Mouse (Mus musculus): Measurements from ENCODE around the gene Trip11.
A peak's percentile ranks its signal among the peaks of the same experiment; 100 is the strongest.

Trip11 gene

DNA sequence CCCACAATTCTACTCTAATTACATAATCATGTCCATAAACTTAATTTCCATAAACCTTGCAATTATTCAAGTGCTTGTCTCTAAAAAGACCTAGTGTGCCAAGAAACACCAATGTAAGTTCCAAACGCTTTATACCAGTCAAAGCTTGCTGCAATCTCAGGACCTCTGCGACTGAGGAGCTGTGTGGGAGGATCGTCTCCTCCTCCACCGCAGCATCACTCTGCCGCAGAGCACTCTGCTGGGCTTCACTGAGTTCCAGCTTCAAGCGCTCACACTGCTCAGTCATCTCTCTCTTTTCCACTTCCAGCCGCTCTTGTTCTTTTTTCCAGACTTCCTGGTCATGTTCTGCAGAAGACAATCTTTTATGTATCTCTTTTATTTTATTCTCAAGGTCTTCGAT is 19.8 kb downstream of the Trip11 start:
- DNase-seq, result no peak

DNA sequence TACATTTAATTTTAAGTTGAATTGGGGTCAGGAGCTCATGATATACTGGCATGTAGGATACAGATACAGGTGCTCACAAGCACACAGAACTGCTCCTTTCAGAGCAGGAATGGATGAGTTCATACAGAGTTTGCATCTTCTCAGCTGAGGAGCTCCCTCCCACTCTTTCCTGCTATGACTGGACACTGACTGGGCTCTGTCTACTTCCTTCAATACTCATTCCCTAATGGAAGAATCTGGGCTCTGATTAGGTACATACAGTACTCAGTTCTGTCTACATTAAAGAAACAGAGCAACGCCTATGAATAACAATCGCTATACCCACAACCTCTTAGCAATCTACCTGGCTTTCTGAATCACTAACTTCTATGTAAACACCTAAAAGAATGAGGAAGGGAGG is 20.2 kb downstream of the Trip11 start:
- no peak for DNase-seq

DNA sequence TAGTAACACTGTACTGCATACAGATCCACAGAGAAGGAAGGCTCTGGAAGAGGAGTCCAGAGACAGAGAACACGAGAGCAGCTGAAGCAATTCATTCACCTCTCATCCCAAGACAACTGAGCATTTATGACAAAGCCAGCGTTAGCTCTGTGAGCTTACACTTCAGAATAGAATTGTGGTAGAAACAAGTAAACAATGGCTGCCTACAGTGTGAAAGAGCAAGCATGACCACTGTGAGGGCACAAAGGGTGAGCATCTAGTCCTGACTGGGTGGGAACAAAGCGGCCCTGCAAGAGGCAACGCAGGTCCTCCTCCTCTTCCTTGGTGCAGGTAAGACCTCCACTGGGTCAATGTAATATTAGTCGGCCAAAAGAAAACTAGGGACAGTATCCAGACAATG is 22.0 kb downstream of the Trip11 start:
- DNase-seq, result no peak

DNA sequence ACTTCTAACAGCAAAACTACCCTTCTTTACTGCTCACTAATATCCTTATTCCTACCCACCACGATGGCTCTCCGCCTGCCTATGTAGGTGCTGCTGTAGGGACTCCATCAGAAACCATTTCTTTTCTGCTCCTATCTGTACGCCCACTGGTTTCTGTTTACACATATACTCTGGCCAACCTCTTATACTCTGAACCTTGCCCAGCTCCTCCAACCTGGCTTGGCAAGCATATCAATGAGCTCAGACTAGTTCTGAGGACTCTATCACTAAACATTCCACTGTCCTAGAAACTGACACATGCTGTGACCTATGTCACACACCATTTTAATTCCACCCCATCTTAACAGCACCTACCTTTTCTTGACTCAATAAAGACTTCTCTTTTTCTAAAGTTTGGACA is 23.7 kb downstream of the Trip11 start:
- DNase-seq, result peak in 1 of 2 experiments; percentile 7

DNA sequence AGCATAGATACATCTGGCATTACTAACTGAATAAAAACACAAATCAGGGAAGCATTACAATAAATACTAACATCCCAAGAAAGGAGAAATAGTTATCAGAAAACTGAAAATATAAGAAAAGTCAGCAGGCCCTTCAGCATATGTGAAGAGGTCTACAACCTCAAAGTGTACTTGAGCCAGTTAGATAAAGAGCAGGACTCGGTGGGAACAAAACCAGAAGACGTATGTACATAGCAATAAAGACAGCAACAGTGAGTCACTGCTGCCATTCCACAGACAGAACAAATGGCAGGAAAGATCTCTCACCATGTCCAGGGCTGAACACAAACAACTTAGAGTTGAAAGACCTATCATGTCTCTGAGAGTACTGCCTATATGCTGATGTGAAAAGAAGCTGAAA is 24.8 kb downstream of the Trip11 start:
- no peak for DNase-seq

DNA sequence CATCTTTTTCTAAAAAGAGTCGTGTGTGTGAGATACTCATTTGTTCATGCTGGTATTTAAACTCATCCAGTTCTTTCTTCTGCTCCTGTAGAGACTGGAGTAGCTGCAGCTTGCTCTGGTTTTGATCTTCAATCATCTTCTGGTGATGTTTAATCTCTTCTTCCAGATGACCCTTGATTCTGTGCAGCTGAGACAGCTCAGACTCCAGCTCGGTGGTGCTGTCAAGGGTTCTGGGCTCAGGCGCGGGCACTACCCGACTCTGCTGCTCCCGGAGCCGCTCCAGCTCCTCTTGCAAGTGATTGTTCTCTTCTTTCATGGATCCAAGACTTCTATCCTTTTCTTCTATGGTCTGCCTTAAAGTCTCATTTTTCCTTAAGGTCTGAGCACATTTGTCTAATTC is 28.1 kb downstream of the Trip11 start:
- no peak for DNase-seq

DNA sequence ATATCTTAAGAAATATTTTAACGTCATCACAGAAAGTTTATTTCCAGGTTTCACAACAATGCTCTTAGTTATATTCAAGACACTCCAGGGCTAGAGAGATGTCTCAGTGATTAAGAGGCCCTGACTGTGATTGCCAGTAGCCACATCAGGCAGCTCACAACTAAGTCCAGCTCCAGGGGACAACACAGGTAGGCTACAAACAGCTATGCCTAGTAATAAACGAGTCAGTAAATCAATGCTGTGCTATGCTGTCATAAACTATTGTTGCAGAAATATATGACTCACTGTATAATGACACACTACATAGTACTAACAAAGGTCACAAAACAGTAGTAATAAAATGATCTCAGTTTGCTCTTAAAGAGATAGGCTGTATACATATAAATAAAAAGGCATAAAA is 36.7 kb downstream of the Trip11 start:
- no peak for DNase-seq

DNA sequence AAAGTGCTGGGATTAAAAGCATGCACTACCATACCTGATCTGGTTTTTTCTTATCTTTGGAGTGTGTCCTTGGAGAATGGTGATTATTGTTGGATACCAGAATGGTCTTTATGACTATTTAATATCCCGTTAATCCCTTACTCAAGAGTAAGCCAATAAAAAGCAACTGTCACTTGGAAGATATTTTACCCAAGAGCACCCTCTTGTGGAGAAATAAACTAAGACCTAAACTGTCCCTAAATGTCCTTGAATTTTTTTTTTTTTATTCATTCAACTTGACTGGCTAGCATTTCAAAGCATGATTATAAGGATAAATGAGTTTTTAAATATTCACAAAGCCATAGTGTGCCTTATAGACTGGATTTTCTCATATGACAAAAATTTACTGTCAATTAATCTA is 38.0 kb downstream of the Trip11 start:
- DNase-seq, result no peak

DNA sequence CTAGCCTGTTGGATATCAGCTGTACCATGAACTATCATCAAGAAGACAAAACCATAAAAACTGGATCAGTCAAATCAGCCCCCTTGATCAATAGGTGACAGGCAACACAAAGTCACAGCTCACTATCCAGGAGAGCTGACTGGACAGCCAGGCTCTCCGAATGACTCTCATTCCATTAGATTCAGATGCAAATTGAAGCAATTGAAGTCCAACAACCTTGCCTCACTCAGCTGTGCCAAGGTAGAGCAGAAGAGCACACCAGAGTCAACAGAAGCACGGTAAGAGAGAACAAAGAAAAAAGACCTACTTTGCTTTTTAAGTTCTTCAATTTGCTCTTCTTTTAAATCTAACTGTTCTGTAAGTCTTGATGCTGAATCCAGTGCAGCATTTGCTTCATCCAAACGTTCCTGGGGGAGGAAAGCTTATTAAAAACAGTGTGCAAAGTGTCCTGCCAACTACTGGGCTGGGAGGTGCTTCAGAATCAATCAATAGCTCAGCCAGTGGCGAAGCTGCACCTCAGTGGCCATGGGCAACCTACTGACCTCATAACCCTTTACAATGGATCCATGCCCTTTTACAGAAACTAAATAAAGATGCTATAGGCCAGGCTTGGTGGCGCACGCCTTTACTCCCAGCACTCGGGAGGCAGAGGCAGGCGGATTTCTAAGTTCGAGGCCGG is 50.6 kb downstream of the Trip11 start:
- DNase-seq, result no peak

DNA sequence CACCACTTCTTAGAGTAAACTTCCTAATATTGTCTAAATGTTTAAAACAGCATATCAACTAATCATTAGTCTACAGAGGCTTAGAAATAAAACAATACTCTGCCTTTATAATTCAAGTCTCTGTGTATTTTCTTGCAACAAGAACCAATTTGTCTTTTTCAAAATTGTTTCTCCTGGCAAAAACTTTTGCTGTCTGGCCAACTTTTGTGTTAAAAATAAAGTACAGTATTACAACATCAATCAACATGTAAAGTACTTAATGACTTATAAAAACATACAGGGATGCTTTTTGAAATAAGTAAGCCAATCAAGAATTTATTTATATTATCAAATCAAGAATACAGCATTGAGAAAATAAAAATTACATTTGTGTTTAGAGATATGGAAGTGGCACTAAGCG is 52.8 kb downstream of the Trip11 start:
- DNase-seq, result no peak

DNA sequence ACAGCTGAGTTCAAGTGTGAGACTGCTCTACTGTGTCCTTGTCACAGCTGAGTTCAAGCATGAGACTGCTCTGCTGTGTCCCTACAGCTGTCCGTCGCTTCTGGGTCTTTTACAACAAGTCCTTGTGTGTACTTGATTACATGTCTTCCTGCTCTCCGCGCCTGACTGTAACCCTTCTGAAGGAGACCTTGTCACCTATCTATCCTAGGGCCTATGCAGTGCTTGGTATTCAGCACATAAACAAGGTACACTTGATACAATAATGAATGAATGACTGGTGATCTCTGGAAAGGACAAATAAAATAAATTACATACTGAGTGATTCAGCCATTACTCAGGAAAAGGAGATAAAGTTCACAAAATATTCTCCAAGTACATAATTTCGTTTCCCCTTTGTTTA is 55.1 kb downstream of the Trip11 start:
- no peak for DNase-seq

DNA sequence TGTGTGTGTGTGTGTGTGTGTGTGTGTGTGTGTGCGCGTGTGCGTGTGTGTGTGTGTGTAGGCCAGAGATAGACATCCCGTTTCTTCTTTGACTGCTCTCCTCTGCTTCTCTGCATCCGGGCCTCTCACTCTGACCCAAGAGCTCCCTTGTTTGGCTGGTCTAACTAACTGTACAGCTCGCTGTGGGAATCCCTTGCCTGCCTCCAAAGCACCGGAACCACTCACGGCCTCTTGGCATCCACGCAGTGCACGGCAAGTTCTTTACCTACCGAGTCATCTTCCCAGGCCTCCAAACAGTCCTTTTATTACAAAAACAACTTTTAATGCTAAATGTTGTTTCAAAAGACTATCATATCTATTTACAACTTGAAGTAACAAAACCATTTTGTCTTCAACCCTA is 58.7 kb downstream of the Trip11 start:
- no peak for DNase-seq

DNA sequence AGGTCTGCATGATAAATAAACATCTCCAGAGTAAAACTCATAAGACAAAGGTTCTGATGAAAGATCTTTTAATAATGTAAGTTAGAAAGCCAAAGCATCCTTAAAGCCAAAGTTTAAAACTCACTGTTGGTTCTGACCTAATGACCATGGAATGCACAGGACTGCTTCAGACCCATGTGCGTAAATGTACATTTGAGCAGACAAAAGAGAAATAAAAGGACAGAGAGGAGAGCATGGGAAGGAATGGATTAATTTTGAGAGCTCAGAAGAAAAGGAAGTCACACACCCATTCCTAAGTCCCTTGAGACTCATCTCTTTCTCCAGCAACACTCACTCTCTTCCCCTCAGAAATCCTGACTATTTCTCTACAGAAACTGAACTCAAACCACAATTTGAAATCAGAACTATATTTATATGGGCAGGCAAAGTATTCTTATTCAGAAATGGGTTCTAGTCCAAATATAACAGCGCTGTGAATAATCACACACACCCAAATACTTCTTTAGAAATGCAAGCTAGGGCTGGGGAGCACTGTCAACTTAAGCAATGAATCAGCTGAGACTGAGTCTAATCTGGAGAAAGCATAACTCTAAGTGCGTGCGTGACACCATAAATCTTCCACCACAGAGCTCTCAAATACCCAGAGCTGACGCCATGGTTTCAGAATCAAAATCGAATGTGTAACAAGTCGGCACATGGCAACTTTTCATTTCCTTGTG is 61.1 kb downstream of the Trip11 start:
- no peak for DNase-seq

DNA sequence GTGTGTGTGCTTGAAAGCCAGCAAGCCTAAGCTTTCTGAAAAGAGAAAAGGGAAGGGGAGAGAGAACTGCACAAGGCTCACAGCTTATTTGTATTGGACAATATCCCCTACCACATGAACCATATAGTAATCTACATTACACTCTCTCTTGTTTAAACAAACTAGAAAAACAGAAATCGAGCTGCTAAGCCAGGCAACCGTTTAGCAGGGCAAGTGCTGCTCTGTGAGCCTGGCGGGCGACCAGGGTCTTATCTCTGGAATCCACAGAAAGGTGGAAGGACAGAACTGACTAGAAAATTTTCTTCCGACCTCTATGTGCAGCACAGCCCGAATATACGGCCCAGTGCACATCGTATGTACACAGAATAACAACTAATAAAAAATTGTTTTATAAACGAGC is 61.8 kb downstream of the Trip11 start:
- no peak for DNase-seq

DNA sequence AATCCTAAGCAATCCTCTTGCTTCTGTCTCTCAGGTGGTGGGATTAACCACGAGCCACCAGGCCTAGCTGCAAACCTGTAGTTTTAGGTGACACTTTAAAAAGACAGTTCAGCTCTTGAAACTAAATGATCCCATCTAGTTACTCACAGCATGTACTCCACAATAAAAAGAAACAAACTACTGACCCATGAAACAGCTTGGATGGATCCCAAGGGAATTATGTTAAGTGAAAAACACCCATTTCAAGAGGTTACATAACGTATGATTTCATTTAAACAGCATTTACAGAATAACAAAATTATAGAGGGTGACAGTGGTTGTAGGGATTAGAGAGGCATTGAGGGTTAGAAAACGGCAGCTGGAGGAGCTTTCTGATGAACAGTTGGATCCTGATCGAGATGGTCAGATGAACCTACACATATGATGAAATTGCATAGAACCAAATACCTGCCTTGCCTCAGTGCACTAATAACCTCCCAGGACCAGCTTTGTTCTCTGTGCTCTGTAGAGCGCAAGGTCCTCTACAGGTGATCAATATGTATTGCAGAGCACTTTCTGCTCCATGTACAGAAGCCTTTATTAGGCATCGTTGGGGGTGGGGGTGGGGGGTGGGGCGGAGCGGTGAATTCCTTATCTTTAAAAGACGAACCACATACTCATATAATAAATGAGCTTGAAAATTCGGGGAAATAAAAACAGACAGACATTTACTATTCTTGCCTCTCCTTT is 76.4 kb downstream of the Trip11 start:
- no peak for DNase-seq

DNA sequence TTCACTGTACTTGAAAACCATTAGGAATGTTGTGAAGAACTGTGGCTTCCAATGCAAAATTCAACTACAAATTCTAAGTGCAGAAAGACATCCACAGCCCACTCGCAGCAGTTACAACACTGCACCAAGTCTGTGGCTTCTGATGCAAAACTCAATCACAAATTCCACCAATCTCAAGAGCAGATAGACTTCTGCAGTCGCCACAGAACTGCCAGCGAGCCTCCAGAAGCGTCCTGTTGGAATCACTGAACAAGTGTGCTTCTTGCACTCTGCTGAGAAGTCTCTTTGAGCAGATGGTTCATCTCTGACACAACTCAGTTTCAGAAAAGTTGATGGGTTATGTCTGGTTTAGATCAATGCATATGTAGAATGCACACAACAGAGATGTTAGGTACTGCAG is 78.4 kb downstream of the Trip11 start:
- DNase-seq, result peak in 1 of 2 experiments; percentile 50

DNA sequence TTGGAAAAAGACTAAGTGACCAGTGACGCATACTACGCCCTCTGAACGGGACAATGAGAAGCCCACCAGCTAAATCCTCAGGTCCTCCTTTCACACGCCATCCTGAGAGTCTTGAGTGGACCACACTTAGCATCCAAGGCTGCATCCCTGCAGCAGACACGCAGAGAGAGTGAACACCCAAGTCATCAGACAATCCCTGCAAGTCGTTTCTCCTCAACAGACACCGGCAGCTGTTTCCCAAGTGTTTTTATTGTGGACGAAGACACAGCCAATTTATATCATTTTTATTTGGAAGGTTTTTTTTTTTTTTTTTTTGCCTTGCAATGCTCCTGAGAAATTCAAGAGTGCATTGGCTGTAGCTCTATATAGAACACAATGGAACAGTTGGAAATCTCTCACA is 79.3 kb downstream of the Trip11 start:
- DNase-seq, result no peak

DNA sequence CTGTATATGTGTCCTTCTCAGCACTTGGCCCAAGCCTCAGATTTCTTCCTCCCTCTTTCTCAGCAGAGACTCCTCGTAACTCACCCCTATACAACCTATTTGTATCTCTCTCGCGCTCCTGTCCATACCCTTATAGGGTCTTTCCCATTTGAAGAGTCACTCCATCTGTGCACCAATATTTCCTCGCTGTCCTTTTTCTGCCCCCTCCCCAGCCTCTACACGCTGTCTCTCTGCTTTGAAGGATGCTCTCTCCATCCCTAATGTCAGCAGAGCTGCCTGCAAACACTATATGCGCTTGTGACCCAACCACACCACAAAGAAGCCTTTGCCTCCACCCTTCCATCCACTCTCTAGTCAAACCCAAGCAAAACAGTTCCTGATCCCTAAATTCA is 80.0 kb downstream of the Trip11 start:
- DNase-seq, result no peak

DNA sequence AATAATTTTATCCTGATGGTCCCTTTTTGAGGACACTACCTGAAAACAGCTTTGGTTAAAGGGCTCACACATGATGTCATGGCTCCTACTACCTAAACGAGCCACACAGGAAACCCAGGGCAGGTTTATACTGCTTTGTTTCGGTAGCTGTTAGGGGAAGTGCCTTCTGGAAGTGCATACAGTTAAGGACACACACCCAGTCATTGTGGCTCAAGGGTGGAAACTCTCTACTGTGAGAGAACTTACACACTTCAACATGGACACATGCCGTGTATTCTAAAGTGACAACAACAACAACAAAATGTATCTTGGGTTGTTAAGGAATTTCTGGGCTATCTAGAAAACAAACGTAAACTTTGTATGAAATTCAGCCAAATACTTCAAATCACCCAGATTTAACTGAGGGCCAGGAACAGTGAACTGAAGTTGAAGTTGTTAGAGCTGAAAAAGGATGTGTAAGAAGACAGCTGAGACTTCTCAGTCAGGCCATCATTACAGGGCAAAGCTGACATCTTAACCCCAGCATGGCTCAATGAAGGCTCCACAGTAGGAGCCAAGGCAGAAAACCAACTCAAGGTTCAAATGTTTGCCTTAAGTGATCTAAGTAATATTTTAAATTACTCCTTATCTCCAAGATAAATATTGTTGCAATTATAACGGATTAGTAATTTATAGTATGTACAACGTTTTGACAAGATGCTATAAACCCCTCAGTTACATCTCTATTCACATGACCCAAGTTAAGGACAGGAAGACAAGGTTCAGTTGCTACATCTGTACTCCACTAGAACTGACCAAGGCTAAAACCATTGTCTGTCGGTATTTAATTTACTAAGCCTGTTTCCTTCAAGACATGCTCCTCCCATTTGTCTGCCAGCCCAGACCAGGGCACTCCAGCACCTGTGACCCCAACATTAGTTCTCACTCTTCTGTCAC is 80.6 kb downstream of the Trip11 start:
- DNase-seq, result no peak

DNA sequence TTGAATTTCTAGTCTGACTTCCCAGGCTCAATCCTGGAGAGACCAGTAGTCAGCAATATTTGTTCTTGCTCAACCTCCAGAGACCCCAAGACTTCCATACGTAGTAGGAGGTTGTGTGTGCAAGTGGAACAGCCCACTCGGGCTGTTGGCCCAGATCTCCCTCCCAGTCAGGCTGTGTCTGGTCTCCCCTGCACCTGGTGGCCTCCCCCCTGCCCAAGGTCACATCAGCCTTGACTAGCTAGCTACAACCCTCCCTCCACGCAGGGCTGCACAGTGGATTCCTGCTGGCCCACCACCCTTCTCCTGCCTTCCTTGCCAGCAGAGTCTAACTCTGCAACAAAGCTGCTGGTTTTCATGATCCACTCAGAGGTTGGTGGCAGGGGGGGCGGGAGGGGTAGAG is 81.8 kb downstream of the Trip11 start:
- DNase-seq, result no peak

DNA sequence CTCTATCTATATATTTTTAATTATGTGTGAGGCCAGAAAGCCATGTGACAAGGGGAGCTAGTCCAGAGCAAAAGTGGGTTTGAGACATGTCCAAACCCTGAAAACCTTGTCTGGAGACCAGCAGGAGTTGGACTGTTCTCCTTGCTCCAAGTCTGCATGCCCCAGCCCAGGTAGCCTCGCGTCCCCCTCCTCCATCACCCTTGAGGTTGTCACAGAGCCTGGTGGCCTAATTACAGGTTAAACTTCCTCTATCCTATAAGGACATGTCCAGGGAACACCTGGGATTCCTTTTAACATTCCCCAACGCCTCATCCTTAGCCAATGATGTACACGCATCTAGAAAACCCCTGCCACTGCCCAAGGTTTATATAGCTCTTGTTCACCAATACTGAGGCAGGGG is 89.9 kb downstream of the Trip11 start:
- no peak for DNase-seq

DNA sequence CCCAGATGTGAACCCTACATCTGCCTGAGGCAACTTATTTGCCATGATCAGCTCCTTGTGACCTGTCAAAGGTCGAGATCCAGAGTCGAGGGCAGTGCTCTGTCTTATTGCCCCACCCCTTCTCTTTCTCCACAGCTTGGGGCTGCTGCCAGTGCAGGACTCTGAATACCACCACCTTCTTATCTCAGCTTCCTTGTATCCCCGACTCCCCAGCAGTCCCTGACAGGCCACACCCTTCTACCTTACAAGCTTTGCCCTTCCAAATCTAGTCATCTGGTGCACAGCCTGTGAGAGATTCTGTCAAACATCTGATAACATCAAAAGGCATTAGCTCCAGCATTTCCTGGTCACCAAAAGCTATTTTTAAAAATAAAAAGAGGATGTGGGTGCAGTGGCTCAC is 91.5 kb downstream of the Trip11 start:
- DNase-seq, result no peak

DNA sequence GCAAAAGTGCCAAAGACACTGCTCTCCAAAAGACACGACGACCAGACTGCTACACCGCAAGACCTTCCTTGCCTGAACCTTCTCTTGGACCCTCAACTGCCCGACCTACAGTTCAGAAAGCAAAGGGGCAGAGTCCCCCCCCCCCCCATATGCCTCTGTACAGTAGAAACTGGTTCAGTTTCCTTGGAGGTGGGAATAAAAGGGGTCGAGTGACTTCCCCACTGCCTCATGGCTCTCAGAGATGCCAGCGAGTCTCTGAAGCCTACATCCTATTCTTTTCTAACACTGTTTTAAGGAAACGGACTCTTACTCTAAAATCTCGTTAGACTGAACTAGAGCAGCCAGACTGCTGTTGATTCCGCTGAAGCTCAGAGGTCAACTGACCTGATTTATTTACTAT is 93.5 kb downstream of the Trip11 start:
- DNase-seq, result no peak

Data from lung, postnatal 4 days (tissue).